Mouse (Mus musculus) lung, postnatal 0 days (tissue): ENCODE data around the gene Hecw1. TPM values are rescaled to one million over a fixed set of nuclear protein-coding genes. Genes with fewer than 3 reads are reported as not detected.

Experiments used
- ATAC-seq: fragments of 200-750 bp; cut with Nextera tagmentation; 2 replicates; pipeline ENCODE4 v1.8.0; 2017; ENCODE audit warnings: moderate library complexity
- DNase-seq: peaks from one replicate; pipeline ENCODE4 v3.0.0-alpha.2; 2016; ENCODE audit warnings: low spot score
- H3K27ac ChIP-seq: fragments of 300-500 bp; sonication (generic); 2 replicates; pipeline ENCODE4 v1.5.1; 2014; ENCODE audit warnings: antibody characterized with exemption, mild to moderate bottlenecking, low read length, mixed read lengths
- H3K27me3 ChIP-seq: fragments of 300-500 bp; sonication (generic); replicated peaks from 2 replicates; pipeline ENCODE4 v1.6.1; 2014; ENCODE audit warnings: low read length, mixed read lengths; ENCODE audit not compliant: insufficient read depth
- H3K36me3 ChIP-seq: fragments of 300-500 bp; sonication (generic); 2 replicates; pipeline ENCODE4 v1.6.1; 2014; ENCODE audit warnings: low read length, mixed read lengths; ENCODE audit not compliant: insufficient read depth
- H3K4me1 ChIP-seq: fragments of 300-500 bp; sonication (generic); 2 replicates; pipeline ENCODE4 v1.6.1; 2014; ENCODE audit warnings: antibody characterized with exemption, low read depth, low read length, mixed read lengths; ENCODE audit not compliant: insufficient read depth
- H3K4me2 ChIP-seq: fragments of 300-500 bp; sonication (generic); replicated peaks from 2 replicates; pipeline ENCODE4 v1.6.1; 2014; ENCODE audit warnings: low read depth, mild to moderate bottlenecking, low read length, moderate library complexity, mixed read lengths
- H3K4me3 ChIP-seq: fragments of 300-500 bp; sonication (generic); 2 replicates; pipeline ENCODE4 v1.5.1; 2014; ENCODE audit warnings: low read depth, low read length
- H3K9ac ChIP-seq: fragments of 300-500 bp; sonication (generic); replicated peaks from 2 replicates; pipeline ENCODE4 v1.6.1; 2014; ENCODE audit warnings: low read depth, mild to moderate bottlenecking
- H3K9me3 ChIP-seq: fragments of 300-500 bp; sonication (generic); 2 replicates; pipeline ENCODE4 v1.6.1; 2016; ENCODE audit warnings: low read length, mixed read lengths
- CTCF ChIP-seq: IDR thresholded peaks from 2 replicates; pipeline ENCODE4 v1.5.1; 2016; ENCODE audit warnings: antibody characterized with exemption, mild to moderate bottlenecking
- EP300 ChIP-seq: IDR thresholded peaks from 2 replicates; pipeline ENCODE4 v1.6.1; 2016; ENCODE audit warnings: antibody characterized with exemption, mild to moderate bottlenecking, control low read depth
- WGBS: fragments of 180-500 bp; shearing (Covaris S2); extraction: QIAGEN DNeasy Blood & Tissue Kit; methylation state at CpG from one replicate; pipeline ENCODE4 v1.1.7; 2014; 5-methylcytosine and 5-hydroxymethylcytosine counted together
- polyA plus RNA-seq: library from polyadenylated mRNA; unstranded; fragments of >200 nt; fragmentation: Nextera tagmentation; extraction: Ambion mirVana; gene quantifications from 2 replicates; pipeline ENCODE4 v1.2.1, GENCODE M21; 2015

The Hecw1 gene
- 0.10 and 0.15 TPM in 2 replicates for polyA plus RNA-seq

GRCm38 (mm10) chr13:14522906-14523269, at the start of gene Hecw1:
Gene Hecw1, minus strand, starts transcription at chr13:14523228.
- Histone ChIP-seq H3K4me2 (peak within 1 kb of the TSS; percentile 78), H3K27ac (no peak within 1 kb of the TSS), H3K9me3 (no peaks in the 10 kb centered on the region), H3K4me1 (no peaks in the 10 kb centered on the region), H3K27me3 (0 out of 2 replicates have a peak, but pooled peaks cover 6% of the 10 kb centered on the region), H3K4me3 (peak within 1 kb of the TSS; percentile 38), H3K9ac (no peak within 1 kb of the TSS), H3K36me3 (no peaks in the 10 kb centered on the region)
- DNase-seq (no peak), ATAC-seq (no peak)
- WGBS: 1% methylated on average over 14 of the region's 15 CpGs
- TF ChIP-seq CTCF: no peak
- no peak for TF ChIP-seq EP300

- Histone ChIP-seq H3K27me3 (no peaks in the 10 kb centered on the region), H3K4me1 (no peaks in the 10 kb centered on the region), H3K4me2 (no peak overlapping the region), H3K9ac (no peak overlapping the region), H3K36me3 (no peaks in the 10 kb centered on the region), H3K27ac (no peak overlapping the region), H3K9me3 (no peaks in the 10 kb centered on the region), H3K4me3 (no peak overlapping the region)
- 92% methylated on average over 1 of the region's 1 CpGs for WGBS
- no peak for TF ChIP-seq CTCF
- ATAC-seq: no peak
- no peak for DNase-seq
Measured at GRCm38 (mm10) chr13:14561336-14561735, 38.3 kb upstream of the Hecw1 start.

GRCm38 (mm10) chr13:14552628-14553027, 29.6 kb upstream of the Hecw1 start:
- ATAC-seq: no peak
- H3K4me1 ChIP-seq: no peaks in the 10 kb centered on the region
- no peak overlapping the region for H3K9ac ChIP-seq
- H3K27me3 ChIP-seq: no peaks in the 10 kb centered on the region
- no peaks in the 10 kb centered on the region for H3K36me3 ChIP-seq
- H3K9me3 ChIP-seq: no peaks in the 10 kb centered on the region
- no peak overlapping the region for H3K4me2 ChIP-seq
- no peak overlapping the region for H3K27ac ChIP-seq
- 63% methylated on average over 2 of the region's 2 CpGs for WGBS
- DNase-seq: no peak
- H3K4me3 ChIP-seq: no peak overlapping the region
- TF ChIP-seq CTCF (no peak), EP300 (no peak)

GRCm38 (mm10) chr13:14542860-14543259, 19.8 kb upstream of the Hecw1 start:
- no peak overlapping the region for H3K9ac ChIP-seq
- no peak overlapping the region for H3K27ac ChIP-seq
- no peaks in the 10 kb centered on the region for H3K27me3 ChIP-seq
- no peaks in the 10 kb centered on the region for H3K36me3 ChIP-seq
- ATAC-seq (no peak), DNase-seq (no peak)
- H3K9me3 ChIP-seq: no peaks in the 10 kb centered on the region
- no peak overlapping the region for H3K4me3 ChIP-seq
- TF ChIP-seq EP300: no peak
- TF ChIP-seq CTCF: no peak
- 65% methylated on average over 5 of the region's 5 CpGs for WGBS
- no peaks in the 10 kb centered on the region for H3K4me1 ChIP-seq
- no peak overlapping the region for H3K4me2 ChIP-seq

GRCm38 (mm10) chr13:14522128-14522905, 711 bp downstream of the Hecw1 start:
- no peak overlapping the region for H3K9ac ChIP-seq
- no peaks in the 10 kb centered on the region for H3K36me3 ChIP-seq
- ATAC-seq: peak; percentile 44
- WGBS: 2% methylated on average over 38 of the region's 38 CpGs
- peak; percentile 19 for DNase-seq
- no peaks in the 10 kb centered on the region for H3K9me3 ChIP-seq
- peak overlapping the region; percentile 78 for H3K4me2 ChIP-seq
- 0 out of 2 replicates have a peak, but pooled peaks cover 6% of the 10 kb centered on the region for H3K27me3 ChIP-seq
- H3K4me1 ChIP-seq: no peaks in the 10 kb centered on the region
- H3K27ac ChIP-seq: no peak overlapping the region
- no peak for TF ChIP-seq EP300
- no peak for TF ChIP-seq CTCF
- H3K4me3 ChIP-seq: peak overlapping the region; percentile 38

GRCm38 (mm10) chr13:14521746-14522127, 1.3 kb downstream of the Hecw1 start:
- Histone ChIP-seq H3K27me3 (0 out of 2 replicates have a peak, but pooled peaks cover 6% of the 10 kb centered on the region), H3K36me3 (no peaks in the 10 kb centered on the region), H3K4me1 (no peaks in the 10 kb centered on the region), H3K4me3 (no peak overlapping the region), H3K9ac (no peak overlapping the region), H3K9me3 (no peaks in the 10 kb centered on the region), H3K27ac (no peak overlapping the region), H3K4me2 (peak overlapping the region; percentile 78)
- no peak for TF ChIP-seq CTCF
- TF ChIP-seq EP300: no peak
- DNase-seq (no peak), ATAC-seq (no peak)
- 24% methylated on average over 4 of the region's 4 CpGs for WGBS
